Mouse (Mus musculus) kidney, postnatal 0 days (tissue): ENCODE measurements around the gene Fbxl7. TPM values are rescaled to one million over a fixed set of nuclear protein-coding genes. Genes with fewer than 3 reads are reported as not detected.

Source experiments
- ATAC-seq: fragments of 200-750 bp; cut with Nextera tagmentation; replicated peaks from 2 replicates; pipeline ENCODE4 v1.8.0; 2017; ENCODE audit warnings: low read depth, moderate number of reproducible peaks, moderate TSS enrichment, moderate library complexity; ENCODE audit not compliant: low FRiP score
- DNase-seq: peaks from one replicate; pipeline ENCODE4 v3.0.0-alpha.2; 2016; ENCODE audit warnings: low spot score
- H3K27ac ChIP-seq: fragments of 300-500 bp; sonication (generic); 2 replicates; pipeline ENCODE4 v1.5.1; 2014; ENCODE audit warnings: mild to moderate bottlenecking
- H3K27me3 ChIP-seq: fragments of 300-500 bp; sonication (generic); 2 replicates; pipeline ENCODE4 v1.6.1; 2014; ENCODE audit warnings: low read length, mixed read lengths; ENCODE audit not compliant: insufficient read depth
- H3K36me3 ChIP-seq: fragments of 300-500 bp; sonication (generic); 2 replicates; pipeline ENCODE4 v1.6.1; 2014; ENCODE audit warnings: low read length, mixed read lengths; ENCODE audit not compliant: insufficient read depth
- H3K4me1 ChIP-seq: fragments of 300-500 bp; sonication (generic); replicated peaks from 2 replicates; pipeline ENCODE4 v1.6.1; 2014; ENCODE audit warnings: antibody characterized with exemption, low read length, mixed read lengths; ENCODE audit not compliant: insufficient read depth
- H3K4me2 ChIP-seq: fragments of 300-500 bp; sonication (generic); 2 replicates; pipeline ENCODE4 v1.6.1; 2014; ENCODE audit warnings: mild to moderate bottlenecking, low read length, moderate library complexity, mixed read lengths
- H3K4me3 ChIP-seq: fragments of 300-500 bp; sonication (generic); replicated peaks from 2 replicates; pipeline ENCODE4 v1.5.1; 2014; ENCODE audit warnings: low read depth, low read length
- H3K9ac ChIP-seq: fragments of 300-500 bp; sonication (generic); 2 replicates; pipeline ENCODE4 v1.6.1; 2014; ENCODE audit warnings: low read depth, low read length
- H3K9me3 ChIP-seq: fragments of 300-500 bp; sonication (generic); replicated peaks from 2 replicates; pipeline ENCODE4 v1.6.1; 2016; ENCODE audit warnings: low read length, inconsistent platforms, mixed read lengths
- CTCF ChIP-seq: IDR thresholded peaks from 2 replicates; pipeline ENCODE4 v1.5.1; 2016; ENCODE audit warnings: antibody characterized with exemption, low read depth, mild to moderate bottlenecking, moderate library complexity
- WGBS: fragments of 180-500 bp; shearing (Covaris S2); extraction: QIAGEN DNeasy Blood & Tissue Kit; methylation state at CpG from one replicate; pipeline ENCODE4 v1.1.7; 2014; 5-methylcytosine and 5-hydroxymethylcytosine counted together
- polyA plus RNA-seq: library from polyadenylated mRNA; unstranded; fragments of >200 nt; fragmentation: Nextera tagmentation; extraction: Ambion mirVana; gene quantifications from 2 replicates; pipeline ENCODE4 v1.2.1, GENCODE M21; 2015

Gene Fbxl7
- polyA plus RNA-seq, 1 experiment from 2014 or later = 7.9 TPM

GRCm38 (mm10) chr15:26654988-26655387 lies 240.4 kb downstream of the Fbxl7 start:
- Histone ChIP-seq H3K4me2 (no peak overlapping the region), H3K36me3 (no peaks in the 10 kb centered on the region), H3K4me3 (no peak overlapping the region), H3K9me3 (no peaks in the 10 kb centered on the region), H3K4me1 (no peaks in the 10 kb centered on the region), H3K27ac (no peak overlapping the region), H3K27me3 (no peaks in the 10 kb centered on the region), H3K9ac (no peak overlapping the region)
- DNase-seq (no peak), ATAC-seq (no peak)
- TF ChIP-seq CTCF = no peak
- WGBS = 88% methylated on average over 8 of the region's 8 CpGs

GRCm38 (mm10) chr15:26642563-26642962 lies 252.8 kb downstream of the Fbxl7 start:
- peak; percentile 19; the same call in 1 of the 2 replicates for TF ChIP-seq CTCF
- DNase-seq (no peak), ATAC-seq (no peak)
- H3K27ac ChIP-seq = no peak overlapping the region
- H3K9me3 ChIP-seq = no peaks in the 10 kb centered on the region
- no peak overlapping the region for H3K4me2 ChIP-seq
- H3K4me1 ChIP-seq = no peaks in the 10 kb centered on the region
- WGBS = 86% methylated on average over 4 of the region's 4 CpGs
- no peaks in the 10 kb centered on the region for H3K36me3 ChIP-seq
- H3K27me3 ChIP-seq = no peaks in the 10 kb centered on the region
- H3K4me3 ChIP-seq = no peak overlapping the region
- H3K9ac ChIP-seq = no peak overlapping the region

GRCm38 (mm10) chr15:26639726-26640125 lies 255.7 kb downstream of the Fbxl7 start:
- TF ChIP-seq CTCF = peak; percentile 64
- no peak overlapping the region for H3K4me3 ChIP-seq
- H3K9me3 ChIP-seq = no peaks in the 10 kb centered on the region
- no peaks in the 10 kb centered on the region for H3K4me1 ChIP-seq
- no peaks in the 10 kb centered on the region for H3K36me3 ChIP-seq
- ATAC-seq (no peak), DNase-seq (peak; percentile 41)
- no peak overlapping the region for H3K9ac ChIP-seq
- no peaks in the 10 kb centered on the region for H3K27me3 ChIP-seq
- 62% methylated on average over 7 of the region's 7 CpGs for WGBS
- H3K27ac ChIP-seq = no peak overlapping the region
- H3K4me2 ChIP-seq = no peak overlapping the region

GRCm38 (mm10) chr15:26635591-26635990 lies 259.8 kb downstream of the Fbxl7 start:
- no peak for DNase-seq
- no peaks in the 10 kb centered on the region for H3K4me1 ChIP-seq
- no peak overlapping the region for H3K9ac ChIP-seq
- H3K4me3 ChIP-seq = no peak overlapping the region
- H3K27ac ChIP-seq = no peak overlapping the region
- H3K9me3 ChIP-seq = no peaks in the 10 kb centered on the region
- H3K4me2 ChIP-seq = no peak overlapping the region
- H3K27me3 ChIP-seq = no peaks in the 10 kb centered on the region
- ATAC-seq = no peak
- 89% methylated on average over 5 of the region's 5 CpGs for WGBS
- H3K36me3 ChIP-seq = no peaks in the 10 kb centered on the region
- TF ChIP-seq CTCF = no peak

- no peak overlapping the region for H3K27ac ChIP-seq
- no peak overlapping the region for H3K9ac ChIP-seq
- H3K4me3 ChIP-seq = no peak overlapping the region
- no peak for TF ChIP-seq CTCF
- H3K4me1 ChIP-seq = no peaks in the 10 kb centered on the region
- H3K9me3 ChIP-seq = no peaks in the 10 kb centered on the region
- H3K36me3 ChIP-seq = no peaks in the 10 kb centered on the region
- 97% methylated on average over 2 of the region's 2 CpGs for WGBS
- DNase-seq (no peak), ATAC-seq (no peak)
- no peaks in the 10 kb centered on the region for H3K27me3 ChIP-seq
- no peak overlapping the region for H3K4me2 ChIP-seq
These were observed 267.2 kb downstream of the Fbxl7 start for GRCm38 (mm10) chr15:26628181-26628580.

- Histone ChIP-seq H3K9ac (no peak overlapping the region), H3K4me2 (no peak overlapping the region), H3K36me3 (no peaks in the 10 kb centered on the region), H3K9me3 (no peaks in the 10 kb centered on the region), H3K27ac (no peak overlapping the region), H3K4me3 (no peak overlapping the region), H3K27me3 (no peaks in the 10 kb centered on the region), H3K4me1 (no peaks in the 10 kb centered on the region)
- 97% methylated on average over 17 of the region's 17 CpGs for WGBS
- TF ChIP-seq CTCF = no peak
- ATAC-seq (no peak), DNase-seq (no peak)
These were observed 272.1 kb downstream of the Fbxl7 start for GRCm38 (mm10) chr15:26623242-26623641.

- Histone ChIP-seq H3K4me2 (no peak overlapping the region), H3K36me3 (no peaks in the 10 kb centered on the region), H3K9me3 (no peaks in the 10 kb centered on the region), H3K27me3 (no peaks in the 10 kb centered on the region), H3K27ac (no peak overlapping the region), H3K4me3 (no peak overlapping the region), H3K4me1 (no peaks in the 10 kb centered on the region), H3K9ac (no peak overlapping the region)
- peak; percentile 84 for DNase-seq
- ATAC-seq = no peak
- 40% methylated on average over 5 of the region's 5 CpGs for WGBS
- TF ChIP-seq CTCF = peak; percentile 82
These were observed 275.1 kb downstream of the Fbxl7 start for GRCm38 (mm10) chr15:26620279-26620678.
